Mouse (Mus musculus): ENCODE data around the gene Rab8a. TPM values are rescaled to one million over a fixed set of nuclear protein-coding genes. Genes with fewer than 3 reads are reported as not detected.

Gene Rab8a
- polyA plus RNA-seq, 1 experiment from 2014 or later: 57.3 TPM

DNA sequence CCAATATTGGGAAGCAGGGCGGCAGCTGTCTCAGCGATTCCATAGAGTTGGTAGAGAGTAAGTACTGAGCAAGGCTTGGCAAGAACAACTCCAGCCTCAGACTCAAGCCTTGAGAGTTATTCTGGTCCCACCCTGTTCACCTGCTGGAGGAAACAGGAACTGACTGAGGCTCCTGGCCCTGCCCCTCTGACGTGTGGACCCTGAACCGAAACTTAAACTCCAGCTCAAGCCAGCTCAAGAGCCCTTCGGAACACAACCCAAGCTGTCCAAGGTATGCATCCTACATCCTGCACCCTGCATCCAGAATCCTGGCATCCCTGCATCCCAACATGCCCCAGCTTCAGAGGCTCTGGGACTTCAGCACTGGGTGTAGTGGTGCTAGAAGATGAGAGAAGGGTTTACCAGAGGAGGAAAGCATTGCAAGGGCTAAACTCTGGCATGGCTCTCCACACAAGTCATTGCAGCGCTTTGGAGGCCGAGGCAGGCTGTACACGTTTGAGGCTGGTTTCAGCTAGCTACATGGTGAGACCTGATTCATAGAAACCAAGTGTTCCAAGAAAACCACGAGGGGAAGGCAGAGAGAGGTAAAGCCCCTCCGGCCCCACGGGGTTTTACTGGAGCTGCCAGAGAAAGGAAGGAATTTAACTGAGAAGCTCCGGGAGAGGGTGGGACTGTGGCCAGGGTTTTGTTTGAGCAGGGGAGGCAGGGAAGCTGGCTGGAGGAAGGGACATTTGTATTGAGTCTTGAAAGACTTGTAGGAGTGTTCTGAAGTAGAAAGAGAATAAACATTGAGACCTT, 28.6 kb downstream of the Rab8a start, which contains the start of gene Hsh2d:
TSS of gene Hsh2d (plus strand) at position 222 of the 798 bp plus-strand sequence.
- Histone ChIP-seq H3K9ac (replicated peaks) (peak within 1 kb of the TSS; percentile 33), H3K27ac (ENCODE audit: low read depth) (peak within 1 kb of the TSS; percentile 50; the same call in 1 of the 2 replicates), H3K36me3 (replicated peaks; ENCODE audit: insufficient read depth, low read length) (no peaks in the 10 kb centered on the region), H3K9me3 (ENCODE audit: low read length) (no peaks in the 10 kb centered on the region), H3K27me3 (ENCODE audit: insufficient read depth, low read length) (no peaks in the 10 kb centered on the region), H3K4me3 (ENCODE audit: low read depth, low read length) (peak within 1 kb of the TSS; percentile 34), H3K4me1 (ENCODE audit: insufficient read depth) (peaks cover 4% of the 10 kb centered on the region), H3K4me2 (ENCODE audit: low read depth, low read length) (peak within 1 kb of the TSS; percentile 59)
- DNase-seq (peak; percentile 55), ATAC-seq (peak; percentile 77)
- peak; percentile 52 for TF ChIP-seq CTCF (IDR thresholded peaks at IDR 0.05; ENCODE audit: low read depth)
- TF ChIP-seq EP300 (IDR thresholded peaks at IDR 0.05; ENCODE audit: low read depth): no peak
- 54% methylated on average over 12 of the region's 12 CpGs for WGBS (ENCODE audit: insufficient replicate concordance)

DNA sequence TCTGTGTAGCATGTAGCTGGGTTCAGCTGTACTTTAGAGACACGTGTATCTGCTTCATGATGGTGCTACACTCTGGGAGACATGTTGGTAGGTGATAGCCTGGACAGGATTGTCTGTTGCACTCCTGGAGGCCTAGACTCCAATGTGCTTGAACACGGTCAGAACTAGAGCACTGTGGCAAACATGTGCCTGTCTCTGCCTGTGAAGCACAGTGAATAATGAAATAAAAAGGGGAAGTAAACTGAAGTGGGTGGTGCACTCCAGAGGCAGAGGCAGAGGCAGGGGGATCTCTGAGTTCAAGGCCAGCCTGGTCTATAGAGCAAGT, 29.2 kb downstream of the Rab8a start:
- DNase-seq (no peak), ATAC-seq (no peak)
- Histone ChIP-seq H3K27me3 (ENCODE audit: insufficient read depth, low read length) (no peaks in the 10 kb centered on the region), H3K9ac (replicated peaks) (peak overlapping the region; percentile 33; the same call in 1 of the 2 replicates), H3K4me3 (ENCODE audit: low read depth, low read length) (peak overlapping the region; percentile 34), H3K9me3 (ENCODE audit: low read length) (no peaks in the 10 kb centered on the region), H3K4me1 (ENCODE audit: insufficient read depth) (peaks cover 4% of the 10 kb centered on the region), H3K27ac (ENCODE audit: low read depth) (peak overlapping the region; percentile 50; the same call in 1 of the 2 replicates), H3K4me2 (ENCODE audit: low read depth, low read length) (peak overlapping the region; percentile 59), H3K36me3 (replicated peaks; ENCODE audit: insufficient read depth, low read length) (no peaks in the 10 kb centered on the region)
- no peak for TF ChIP-seq CTCF (IDR thresholded peaks at IDR 0.05; ENCODE audit: low read depth)
- TF ChIP-seq EP300 (IDR thresholded peaks at IDR 0.05; ENCODE audit: low read depth): no peak
- WGBS (ENCODE audit: insufficient replicate concordance): 58% methylated on average over 2 of the region's 2 CpGs

DNA sequence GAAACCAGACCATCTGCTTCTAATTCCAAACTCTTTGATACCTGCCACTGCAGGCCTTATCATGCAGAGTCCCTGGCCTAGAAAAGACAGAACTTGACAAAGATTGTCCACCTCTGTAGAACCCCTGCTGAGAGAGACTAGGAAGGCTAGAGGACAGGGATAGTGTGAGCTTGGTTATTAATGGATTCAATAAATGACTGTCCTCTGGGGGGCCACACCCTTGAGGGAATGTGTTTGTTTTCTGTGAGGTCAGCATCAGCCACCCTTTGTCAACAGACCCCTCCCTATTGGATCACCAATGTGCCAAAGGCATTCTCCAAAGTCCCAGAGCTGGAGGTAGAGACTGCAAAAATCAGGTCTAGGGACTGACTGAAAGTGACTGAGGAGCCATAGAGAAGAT, 31.1 kb downstream of the Rab8a start:
- TF ChIP-seq CTCF (IDR thresholded peaks at IDR 0.05; ENCODE audit: low read depth) (no peak), EP300 (IDR thresholded peaks at IDR 0.05; ENCODE audit: low read depth) (no peak)
- no peak for ATAC-seq
- Histone ChIP-seq H3K36me3 (replicated peaks; ENCODE audit: insufficient read depth, low read length) (no peaks in the 10 kb centered on the region), H3K9me3 (ENCODE audit: low read length) (no peaks in the 10 kb centered on the region), H3K27me3 (ENCODE audit: insufficient read depth, low read length) (no peaks in the 10 kb centered on the region), H3K4me1 (ENCODE audit: insufficient read depth) (peaks cover 4% of the 10 kb centered on the region), H3K27ac (ENCODE audit: low read depth) (no peak overlapping the region), H3K4me2 (ENCODE audit: low read depth, low read length) (no peak overlapping the region), H3K9ac (replicated peaks) (no peak overlapping the region), H3K4me3 (ENCODE audit: low read depth, low read length) (no peak overlapping the region)
- DNase-seq: no peak

GRCm38 (mm10) chr8:72197997-72198396, 37.0 kb downstream of the Rab8a start:
- TF ChIP-seq CTCF (IDR thresholded peaks at IDR 0.05; ENCODE audit: low read depth) (no peak), EP300 (IDR thresholded peaks at IDR 0.05; ENCODE audit: low read depth) (no peak)
- H3K9ac ChIP-seq (replicated peaks): no peak overlapping the region
- no peak overlapping the region for H3K27ac ChIP-seq (ENCODE audit: low read depth)
- H3K4me2 ChIP-seq (ENCODE audit: low read depth, low read length): no peak overlapping the region
- no peaks in the 10 kb centered on the region for H3K27me3 ChIP-seq (ENCODE audit: insufficient read depth, low read length)
- H3K9me3 ChIP-seq (ENCODE audit: low read length): peaks cover 7% of the 10 kb centered on the region
- H3K36me3 ChIP-seq (replicated peaks; ENCODE audit: insufficient read depth, low read length): no peaks in the 10 kb centered on the region
- ATAC-seq (no peak), DNase-seq (no peak)
- H3K4me3 ChIP-seq (ENCODE audit: low read depth, low read length): no peak overlapping the region
- WGBS (ENCODE audit: insufficient replicate concordance): 60% methylated on average over 8 of the region's 8 CpGs
- H3K4me1 ChIP-seq (ENCODE audit: insufficient read depth): no peaks in the 10 kb centered on the region

DNA sequence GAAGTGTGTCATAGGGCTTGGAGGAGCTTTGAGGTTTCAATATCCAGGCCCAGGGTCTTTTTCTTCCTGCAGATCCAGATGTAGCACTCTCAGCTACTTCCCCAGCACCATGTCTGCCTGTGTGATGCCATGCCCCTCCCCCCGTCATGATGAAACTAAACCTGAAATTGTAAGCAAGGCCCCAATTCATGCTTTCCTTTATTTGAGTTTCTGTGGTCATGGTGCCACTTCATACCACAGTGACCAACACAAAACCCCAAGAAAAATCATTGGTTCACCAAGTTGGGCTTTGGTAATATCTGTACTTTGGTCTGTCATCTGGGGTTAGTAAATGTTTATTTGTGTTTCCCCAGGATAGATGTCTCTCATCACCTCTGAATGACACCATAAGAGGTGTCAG, 47.6 kb downstream of the Rab8a start:
- Histone ChIP-seq H3K4me1 (ENCODE audit: insufficient read depth) (no peaks in the 10 kb centered on the region), H3K27me3 (ENCODE audit: insufficient read depth, low read length) (no peaks in the 10 kb centered on the region), H3K9ac (replicated peaks) (no peak overlapping the region), H3K27ac (ENCODE audit: low read depth) (no peak overlapping the region), H3K36me3 (replicated peaks; ENCODE audit: insufficient read depth, low read length) (no peaks in the 10 kb centered on the region), H3K9me3 (ENCODE audit: low read length) (peaks cover under 1% of the 10 kb centered on the region; the same call in 1 of the 2 replicates), H3K4me2 (ENCODE audit: low read depth, low read length) (no peak overlapping the region), H3K4me3 (ENCODE audit: low read depth, low read length) (no peak overlapping the region)
- no peak for TF ChIP-seq CTCF (IDR thresholded peaks at IDR 0.05; ENCODE audit: low read depth)
- no peak for TF ChIP-seq EP300 (IDR thresholded peaks at IDR 0.05; ENCODE audit: low read depth)
- DNase-seq (peak; percentile 43), ATAC-seq (peak; percentile 83)
- WGBS (ENCODE audit: insufficient replicate concordance): 67% methylated on average over 1 of the region's 1 CpGs

GRCm38 (mm10) chr8:72210222-72210621, 49.2 kb downstream of the Rab8a start:
- H3K4me2 ChIP-seq (ENCODE audit: low read depth, low read length): no peak overlapping the region
- no peak for TF ChIP-seq CTCF (IDR thresholded peaks at IDR 0.05; ENCODE audit: low read depth)
- TF ChIP-seq EP300 (IDR thresholded peaks at IDR 0.05; ENCODE audit: low read depth): no peak
- H3K9ac ChIP-seq (replicated peaks): no peak overlapping the region
- no peaks in the 10 kb centered on the region for H3K4me1 ChIP-seq (ENCODE audit: insufficient read depth)
- WGBS (ENCODE audit: insufficient replicate concordance): 57% methylated on average over 4 of the region's 4 CpGs
- no peak overlapping the region for H3K4me3 ChIP-seq (ENCODE audit: low read depth, low read length)
- DNase-seq: no peak
- no peaks in the 10 kb centered on the region for H3K9me3 ChIP-seq (ENCODE audit: low read length)
- no peaks in the 10 kb centered on the region for H3K36me3 ChIP-seq (replicated peaks; ENCODE audit: insufficient read depth, low read length)
- H3K27me3 ChIP-seq (ENCODE audit: insufficient read depth, low read length): no peaks in the 10 kb centered on the region
- no peak for ATAC-seq
- no peak overlapping the region for H3K27ac ChIP-seq (ENCODE audit: low read depth)

Data from liver, postnatal 0 days (tissue).